Mouse (Mus musculus) G1E (cell line): ENCODE measurements around the gene Dll4. TPM values are rescaled to one million over a fixed set of nuclear protein-coding genes. Genes with fewer than 3 reads are reported as not detected.

ENCODE experiments used
- ATAC-seq: 2 replicates; pipeline ENCODE4 v1.8.0; 2016; ENCODE audit warnings: mild to moderate bottlenecking; ENCODE audit not compliant: insufficient number of reproducible peaks, poor library complexity, low FRiP score, severe bottlenecking; ENCODE audit errors: extremely low read depth
- DNase-seq: peaks from one replicate; pipeline ENCODE4 v3.0.0; 2012; ENCODE audit warnings: low spot score
- H3K27me3 ChIP-seq: 2 replicates; pipeline ENCODE4 v1.6.1; 2012; ENCODE audit warnings: mild to moderate bottlenecking, low read length, inconsistent platforms; ENCODE audit not compliant: insufficient read depth
- H3K36me3 ChIP-seq: replicated peaks from 2 replicates; pipeline ENCODE3; 2012; ENCODE audit warnings: mild to moderate bottlenecking, inconsistent platforms
- H3K4me1 ChIP-seq: 2 replicates; pipeline ENCODE4 v1.6.1; 2012; ENCODE audit warnings: low read depth, low read length, inconsistent platforms, mixed read lengths; ENCODE audit not compliant: insufficient read depth
- H3K4me3 ChIP-seq: 2 replicates; pipeline ENCODE4 v1.5.1; 2012; ENCODE audit warnings: low read depth, mild to moderate bottlenecking, inconsistent platforms, low read length, moderate library complexity, mixed read lengths
- H3K9me3 ChIP-seq: replicated peaks from 2 replicates; pipeline ENCODE4 v1.6.1; 2012; ENCODE audit warnings: inconsistent platforms
- CTCF ChIP-seq: IDR thresholded peaks from 2 replicates; pipeline ENCODE4 v1.5.1; 2012; ENCODE audit warnings: low read depth, low read length, inconsistent platforms, mixed read lengths
- GATA1 ChIP-seq: IDR thresholded peaks from 2 replicates; pipeline ENCODE4 v1.6.1; 2012; ENCODE audit warnings: borderline replicate concordance, low read length, inconsistent platforms, mixed read lengths
- GATA2 ChIP-seq: IDR thresholded peaks from 2 replicates; pipeline ENCODE4 v1.6.1; 2012; ENCODE audit warnings: low read depth, low read length, inconsistent platforms, borderline replicate concordance
- POLR2AphosphoS5 ChIP-seq: IDR thresholded peaks from 2 replicates; pipeline ENCODE4 v1.6.1; 2012; ENCODE audit warnings: low read depth, low read length, inconsistent platforms; ENCODE audit not compliant: insufficient replicate concordance
- TAL1 ChIP-seq: conservative IDR thresholded peaks from 2 replicates; pipeline ENCODE4 v1.6.1; 2012; ENCODE audit warnings: low read depth, low read length, inconsistent platforms, mixed read lengths
- polyA plus RNA-seq: library from polyadenylated mRNA; stranded (reverse); fragments of >175 nt; gene quantifications from 2 replicates; pipeline ENCODE4 v1.2.3, GENCODE M21; 2012
- total RNA-seq, 2 experiments: library from RNA; stranded (forward) in 1 of 2; stranded (reverse) in 1 of 2; fragments of 200-1000 nt in 1 of 2; fragments of >200 nt in 1 of 2; fragmentation: Nextera tagmentation in 1 of 2; gene quantifications; 2 replicates each; pipeline ENCODE4 v1.2.3; 2014 to 2017

Dll4 gene
- total and polyA plus RNA-seq, 3 experiments: 0.09 to 0.33 (median 0.23) TPM

DNA sequence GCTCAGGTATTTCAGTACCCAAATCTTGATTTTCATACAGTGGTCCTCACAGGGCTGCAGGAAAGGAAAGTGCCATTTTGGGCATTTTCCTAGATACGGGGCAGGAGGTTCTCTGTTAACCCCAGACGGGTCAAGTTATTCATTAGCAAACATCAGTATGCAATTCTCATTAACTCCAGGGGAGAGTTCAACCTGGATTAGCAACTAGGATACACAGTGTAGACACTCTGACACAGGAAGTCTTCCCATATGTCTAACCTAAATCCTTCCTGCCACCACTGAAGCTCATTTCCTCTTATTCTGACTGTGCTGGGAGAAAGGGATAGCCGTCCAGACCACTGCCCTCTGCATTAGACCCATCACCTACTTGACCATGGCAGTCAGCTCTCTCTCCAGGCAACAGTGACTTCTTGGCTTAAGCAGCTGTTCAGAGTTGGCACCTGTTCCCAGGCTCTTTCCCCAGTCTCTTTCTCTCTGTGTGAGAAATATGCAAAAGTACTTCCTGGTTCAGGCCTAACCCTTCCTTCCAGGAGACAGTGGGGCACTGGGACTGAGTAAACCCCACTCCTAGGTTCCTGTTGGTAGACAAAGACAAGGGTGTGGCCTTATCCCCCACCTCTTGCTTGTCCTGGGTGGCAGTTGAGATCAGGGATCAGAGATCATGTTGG is 7.4 kb upstream of the Dll4 start:
- Histone ChIP-seq H3K9me3 (peaks cover 3% of the 10 kb centered on the region), H3K4me3 (no peak overlapping the region), H3K27me3 (peaks cover 45% of the 10 kb centered on the region), H3K36me3 (no peaks in the 10 kb centered on the region), H3K4me1 (peaks cover 60% of the 10 kb centered on the region)
- TF ChIP-seq GATA1: no peak
- no peak for TF ChIP-seq CTCF
- no peak for TF ChIP-seq POLR2AphosphoS5
- no peak for TF ChIP-seq GATA2
- no peak for TF ChIP-seq TAL1
- no peak for DNase-seq
- no peak for ATAC-seq

DNA sequence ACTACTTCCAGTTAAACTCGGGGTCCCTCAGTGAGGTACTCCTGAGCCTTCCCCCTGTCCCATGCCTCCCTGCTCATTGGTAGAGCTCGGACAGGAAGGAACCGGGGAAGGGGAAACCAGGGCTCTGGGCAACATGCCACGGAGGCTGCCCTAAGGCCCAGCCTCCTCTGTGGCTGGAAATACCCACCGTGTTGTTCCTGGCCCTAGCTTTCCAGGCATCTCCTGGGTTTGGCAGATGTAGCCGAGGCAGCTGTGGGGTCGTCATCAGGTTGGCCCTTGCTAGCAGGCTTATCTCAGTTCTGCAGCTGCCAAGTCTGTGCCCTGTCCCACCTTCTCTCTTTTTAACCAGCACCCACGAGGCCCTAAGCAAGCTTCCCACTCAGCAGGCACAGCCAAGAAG is 5.0 kb upstream of the Dll4 start:
- TF ChIP-seq POLR2AphosphoS5 (no peak), TAL1 (peak; percentile 74)
- ATAC-seq (0 out of 2 replicates have a peak, but pooled peaks have one; percentile 9), DNase-seq (no peak)
- Histone ChIP-seq H3K36me3 (no peaks in the 10 kb centered on the region), H3K4me1 (peaks cover 68% of the 10 kb centered on the region), H3K9me3 (peaks cover 3% of the 10 kb centered on the region), H3K4me3 (peak overlapping the region; percentile 2; the same call in 1 of the 2 replicates), H3K27me3 (peaks cover 42% of the 10 kb centered on the region)

DNA sequence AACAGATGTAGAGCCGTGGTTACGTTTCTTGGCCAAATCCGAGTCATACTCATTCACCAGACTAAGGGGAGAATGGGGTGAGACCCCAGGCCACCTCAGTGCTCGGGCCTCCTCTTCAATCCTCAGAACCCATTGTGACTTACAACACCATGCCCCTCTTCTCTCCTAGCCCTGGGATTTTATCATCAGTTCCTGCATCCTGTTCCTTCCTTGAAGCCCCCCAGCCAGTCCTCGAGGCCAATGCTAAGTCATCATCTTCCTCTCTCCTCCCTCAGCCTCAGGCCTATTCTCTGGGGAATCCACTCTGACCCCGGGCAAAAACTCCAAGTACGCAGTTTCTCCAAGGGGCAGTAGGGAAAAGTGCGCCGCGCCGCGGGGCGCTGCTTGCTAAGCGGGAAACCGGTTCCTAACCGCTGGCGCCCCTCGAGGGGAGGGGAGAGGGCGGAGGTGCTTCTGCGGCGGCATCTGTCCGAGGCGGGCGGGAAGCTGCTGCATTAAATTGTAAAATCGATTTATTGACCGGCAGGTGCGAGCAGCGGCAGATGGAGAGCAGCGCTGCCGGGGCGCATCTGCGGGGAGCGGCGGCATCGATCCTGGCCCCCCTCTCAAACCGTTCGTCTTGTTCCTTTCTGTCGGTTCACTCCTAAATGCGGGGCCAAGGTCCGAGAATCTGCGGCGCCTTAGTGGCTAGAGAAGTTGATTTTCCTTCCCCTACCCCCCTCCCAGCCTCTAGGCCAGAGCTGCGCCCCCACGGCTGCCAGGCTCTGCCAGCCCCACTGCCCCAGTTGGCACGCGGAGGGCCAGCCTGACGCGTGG is 3.6 kb upstream of the Dll4 start:
- Histone ChIP-seq H3K9me3 (peaks cover 3% of the 10 kb centered on the region), H3K27me3 (peaks cover 49% of the 10 kb centered on the region), H3K36me3 (no peaks in the 10 kb centered on the region), H3K4me1 (peaks cover 77% of the 10 kb centered on the region), H3K4me3 (peak overlapping the region; percentile 70; the same call in 1 of the 2 replicates)
- ATAC-seq: no peak
- DNase-seq: no peak
- TF ChIP-seq CTCF (no peak), GATA2 (no peak), POLR2AphosphoS5 (no peak), TAL1 (no peak), GATA1 (no peak)

DNA sequence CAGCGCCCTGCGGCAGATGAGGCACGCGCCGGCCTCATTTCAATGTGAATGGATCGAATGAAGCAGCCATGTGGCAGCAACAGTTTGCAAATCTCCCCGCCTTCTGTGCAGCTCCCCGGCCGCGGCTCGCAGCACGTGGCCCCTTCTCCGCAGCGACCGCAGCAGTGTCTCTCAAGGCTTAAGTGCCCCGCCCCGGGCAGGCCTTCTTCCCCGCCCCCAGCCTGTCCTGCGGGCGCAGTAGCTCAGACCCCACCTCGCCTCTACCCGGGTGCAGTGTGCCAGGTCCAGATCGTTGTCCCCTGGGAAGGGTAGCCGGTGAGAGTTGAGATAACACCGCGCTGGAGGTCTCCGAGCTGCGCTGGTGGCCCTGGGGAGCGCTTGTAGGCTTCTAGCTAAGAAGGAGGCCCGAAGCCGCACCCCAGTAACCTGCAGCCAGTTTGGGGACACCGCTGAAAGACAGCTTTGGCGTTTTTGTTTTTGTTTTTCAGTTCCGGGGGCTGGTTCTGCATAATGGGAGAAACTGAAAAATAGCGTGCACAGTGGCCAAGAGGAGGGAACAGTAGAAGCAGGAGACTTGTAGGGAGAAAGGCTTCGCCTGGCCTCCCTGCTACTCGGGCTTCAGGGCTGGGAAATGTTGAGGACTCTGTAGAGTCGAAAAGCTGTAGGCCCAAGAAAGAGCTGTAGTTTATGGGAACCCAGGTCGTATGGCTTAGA is 2.8 kb upstream of the Dll4 start:
- ATAC-seq (peak; percentile 23; the same call in 1 of the 2 replicates), DNase-seq (peak; percentile 61)
- H3K4me3 ChIP-seq: peak overlapping the region; percentile 70; the same call in 1 of the 2 replicates
- TF ChIP-seq GATA2 (no peak), TAL1 (no peak), CTCF (no peak), POLR2AphosphoS5 (no peak), GATA1 (no peak)
- H3K9me3 ChIP-seq: peaks cover 3% of the 10 kb centered on the region
- peaks cover 80% of the 10 kb centered on the region for H3K4me1 ChIP-seq
- peaks cover 56% of the 10 kb centered on the region for H3K27me3 ChIP-seq
- no peaks in the 10 kb centered on the region for H3K36me3 ChIP-seq

GRCm38 (mm10) chr2:119323866-119324575 is 1.6 kb upstream of the Dll4 start:
- TF ChIP-seq TAL1: no peak
- TF ChIP-seq GATA1: no peak
- no peak for TF ChIP-seq CTCF
- TF ChIP-seq POLR2AphosphoS5: no peak
- TF ChIP-seq GATA2: no peak
- Histone ChIP-seq H3K4me1 (peaks cover 76% of the 10 kb centered on the region), H3K27me3 (peaks cover 68% of the 10 kb centered on the region), H3K36me3 (no peaks in the 10 kb centered on the region), H3K4me3 (peak overlapping the region; percentile 65; the same call in 1 of the 2 replicates), H3K9me3 (peaks cover 3% of the 10 kb centered on the region)
- ATAC-seq (no peak), DNase-seq (peak; percentile 66)
